Comparison of ENCODE assay signal across 13 mouse cellular contexts in genomic region chr3:109152561-109152960, GRCm38 (mm10).
"Had no signal": no experiment of that assay in that cellular context is flagged by ENCODE, and none has a peak within 500 bp of the region (broad histone marks: within the 10 kb centered on the region; RNA-seq: fewer than 3 reads in every experiment).

No protein-coding gene starts in this region.

- DNase-seq: lung, embryonic 14.5 days; lung, postnatal 10 days; lung, postnatal 4 days; midbrain, embryonic 14.5 days; retina, postnatal 1 day; right cerebral cortex, adult 18-20 months; right cerebral cortex, postnatal 25 days; right cerebral cortex, postnatal 4 days; spleen, adult 18-20 months; thymus, adult 18-20 months; thymus, postnatal 14 days; thymus, postnatal 36 days had no signal

- ATAC-seq: midbrain, embryonic 16.5 days had no signal
